Mouse (Mus musculus) left cerebral cortex, postnatal 4 days (tissue): ENCODE data around the gene Oosp1. TPM values are rescaled to one million over a fixed set of nuclear protein-coding genes. Genes with fewer than 3 reads are reported as not detected.

ENCODE experiments used
- DNase-seq: peaks from one replicate; pipeline ENCODE4 v3.0.0-alpha.2; 2022
- intact Hi-C: fragments of 180-260 bp; cut with DNase I; formaldehyde crosslinking; loops from one replicate; pipeline ENCODE4 v1.15.1; 2025
- total RNA-seq, 2 experiments: library from RNA; stranded (reverse); gene quantifications; 2 replicates each; pipeline ENCODE4 v1.2.3; 2021

Gene Oosp1
- not detected for total RNA-seq

GRCm38 (mm10) chr19:11690839-11691238 lies at the start of gene Oosp1:
Gene Oosp1, minus strand, starts transcription at chr19:11691150.
- no peak for DNase-seq
- intact Hi-C loops: no loop called here

GRCm38 (mm10) chr19:11736455-11736854 lies 45.5 kb upstream of the Oosp1 start:
- no peak for DNase-seq
- intact Hi-C loops: no loop called here

- intact Hi-C loops: no loop called here
- DNase-seq: no peak
These were observed 39.3 kb upstream of the Oosp1 start for GRCm38 (mm10) chr19:11730278-11730677.

GRCm38 (mm10) chr19:11727304-11727703 lies 36.4 kb upstream of the Oosp1 start:
- no peak for DNase-seq
- intact Hi-C loops: no loop called here

- intact Hi-C loops: no loop called here
- no peak for DNase-seq
These were observed 35.0 kb upstream of the Oosp1 start for GRCm38 (mm10) chr19:11725915-11726314.

- DNase-seq: no peak
- intact Hi-C loops: no loop called here
These were observed 33.3 kb upstream of the Oosp1 start for GRCm38 (mm10) chr19:11724275-11724674.

GRCm38 (mm10) chr19:11723870-11724269 lies 32.9 kb upstream of the Oosp1 start:
- no peak for DNase-seq
- intact Hi-C loops: no loop called here

GRCm38 (mm10) chr19:11720071-11720470 lies 29.1 kb upstream of the Oosp1 start:
- no peak for DNase-seq
- intact Hi-C loops: no loop called here

- intact Hi-C loops: no loop called here
- DNase-seq: no peak
These were observed 21.5 kb upstream of the Oosp1 start for GRCm38 (mm10) chr19:11712451-11712850.

- no peak for DNase-seq
- intact Hi-C loops: no loop called here
These were observed 7.4 kb upstream of the Oosp1 start for GRCm38 (mm10) chr19:11698342-11698741.

GRCm38 (mm10) chr19:11696755-11697154 lies 5.8 kb upstream of the Oosp1 start, which contains the start of gene Oosp3:
Gene Oosp3, plus strand, starts transcription at chr19:11697055.
- DNase-seq: no peak
- intact Hi-C loops: no loop called here

GRCm38 (mm10) chr19:11691454-11691853 lies 504 bp upstream of the Oosp1 start:
- intact Hi-C loops: no loop called here
- no peak for DNase-seq

GRCm38 (mm10) chr19:11661562-11661961 lies 29.4 kb downstream of the Oosp1 start:
- no peak for DNase-seq
- intact Hi-C loops: no loop called here

GRCm38 (mm10) chr19:11660459-11660858 lies 30.5 kb downstream of the Oosp1 start, which contains the start of gene Oosp2:
Gene Oosp2, minus strand, starts transcription at chr19:11660559.
- DNase-seq: no peak
- intact Hi-C loops: no loop called here

GRCm38 (mm10) chr19:11659142-11659541 lies 31.8 kb downstream of the Oosp1 start:
- intact Hi-C loops: no loop called here
- DNase-seq: no peak

- intact Hi-C loops: no loop called here
- DNase-seq: no peak
These were observed 41.4 kb downstream of the Oosp1 start for GRCm38 (mm10) chr19:11649564-11649963.

GRCm38 (mm10) chr19:11646166-11646565 lies 44.8 kb downstream of the Oosp1 start:
- intact Hi-C loops: no loop called here
- no peak for DNase-seq

GRCm38 (mm10) chr19:11640732-11641131 lies 50.2 kb downstream of the Oosp1 start, which contains the start of gene Ms4a3:
Gene Ms4a3, minus strand, starts transcription at chr19:11640851.
- intact Hi-C loops: no loop called here
- no peak for DNase-seq

- intact Hi-C loops: no loop called here
These were observed 51.9 kb downstream of the Oosp1 start for GRCm38 (mm10) chr19:11639038-11639437.

GRCm38 (mm10) chr19:11635572-11635971 lies 55.4 kb downstream of the Oosp1 start:
- no peak for DNase-seq
- intact Hi-C loops: no loop called here

More at GRCm38 (mm10) chr19:11639038-11639437, 51.9 kb downstream of the Oosp1 start:
- DNase-seq: no peak

GRCm38 (mm10) chr19:11634330-11634729 lies 56.6 kb downstream of the Oosp1 start:
- DNase-seq: no peak
- intact Hi-C loops: no loop called here

- no peak for DNase-seq
- intact Hi-C loops: no loop called here
These were observed 57.2 kb downstream of the Oosp1 start for GRCm38 (mm10) chr19:11633732-11634131.

GRCm38 (mm10) chr19:11625231-11625630 lies 65.7 kb downstream of the Oosp1 start:
- intact Hi-C loops: no loop called here
- DNase-seq: no peak
